Mouse (Mus musculus) liver, adult 2 months (tissue): ENCODE measurements at regions not wholly inside any gene's neighbourhood (a gene's known extent, or its start where the extent isn't known, plus 50 kb on each side); places are given as distances from the start of the nearest gene placed in this dataset.

Experiments used
- DNase-seq: peaks from one replicate; pipeline ENCODE4 v3.0.0-alpha.2; 2011; ENCODE audit warnings: low read depth, low spot score; ENCODE audit errors: extremely low read depth
- H3K27ac ChIP-seq: fragments of 200-500 bp; replicated peaks from 2 replicates; pipeline ENCODE4 v1.5.1; 2012; ENCODE audit warnings: low read depth, mild to moderate bottlenecking, control low read depth, inconsistent platforms, low read length; ENCODE audit not compliant: insufficient read depth
- H3K27me3 ChIP-seq: fragments of 200-500 bp; 2 replicates; pipeline ENCODE4 v1.6.1; 2012; ENCODE audit warnings: mild to moderate bottlenecking, moderate library complexity, low read length, inconsistent platforms; ENCODE audit not compliant: control insufficient read depth, insufficient read depth
- H3K36me3 ChIP-seq: fragments of 200-500 bp; 2 replicates; pipeline ENCODE4 v1.6.1; 2012; ENCODE audit warnings: low read length, inconsistent platforms; ENCODE audit not compliant: control insufficient read depth, insufficient read depth
- H3K4me1 ChIP-seq: fragments of 200-500 bp; 2 replicates; pipeline ENCODE4 v1.6.1; 2011; ENCODE audit warnings: low read length; ENCODE audit not compliant: control insufficient read depth, insufficient read depth
- H3K4me3 ChIP-seq: fragments of 200-500 bp; 2 replicates; pipeline ENCODE4 v1.5.1; 2011; ENCODE audit warnings: low read depth, mild to moderate bottlenecking, control low read depth, low read length, moderate library complexity; ENCODE audit not compliant: insufficient read depth
- H3K79me2 ChIP-seq: fragments of 200-500 bp; 2 replicates; pipeline ENCODE4 v1.6.1; 2012; ENCODE audit warnings: inconsistent platforms, mild to moderate bottlenecking, low read length, moderate library complexity; ENCODE audit not compliant: control insufficient read depth, insufficient read depth
- H3K9ac ChIP-seq: fragments of 200-500 bp; 2 replicates; pipeline ENCODE4 v1.6.1; 2012; ENCODE audit warnings: low read depth, mild to moderate bottlenecking, control low read depth, inconsistent platforms, low read length
- CTCF ChIP-seq: fragments of 200-500 bp; IDR thresholded peaks from 2 replicates; pipeline ENCODE4 v1.5.1; 2011; ENCODE audit warnings: low read depth, low read length, control low read depth
- POLR2A ChIP-seq: fragments of 200-500 bp; IDR thresholded peaks from 2 replicates; pipeline ENCODE4 v1.6.1; 2011; ENCODE audit warnings: low read length, control low read depth; ENCODE audit not compliant: insufficient read depth; ENCODE audit errors: extremely low read depth
- WGBS: fragments of 180-500 bp; shearing (Covaris S2); methylation state at CpG from one replicate; pipeline ENCODE4 v1.1.7; 2018; 5-methylcytosine and 5-hydroxymethylcytosine counted together

GRCm38 (mm10) chr5:144664571-144665295 is 96.9 kb downstream of the Tmem130 start:
- Histone ChIP-seq H3K27ac (no peak overlapping the region), H3K9ac (no peak overlapping the region), H3K36me3 (no peaks in the 10 kb centered on the region), H3K27me3 (no peaks in the 10 kb centered on the region), H3K4me3 (no peak overlapping the region), H3K79me2 (no peaks in the 10 kb centered on the region), H3K4me1 (no peaks in the 10 kb centered on the region)
- WGBS = 83% methylated on average over 10 of the region's 10 CpGs
- DNase-seq = no peak
- TF ChIP-seq CTCF = no peak
- TF ChIP-seq POLR2A = no peak

GRCm38 (mm10) chr5:144668060-144668459 is 93.6 kb downstream of the Tmem130 start:
- H3K4me1 ChIP-seq = no peaks in the 10 kb centered on the region
- H3K4me3 ChIP-seq = no peak overlapping the region
- no peak for TF ChIP-seq CTCF
- no peak for TF ChIP-seq POLR2A
- no peak overlapping the region for H3K9ac ChIP-seq
- H3K79me2 ChIP-seq = no peaks in the 10 kb centered on the region
- H3K27ac ChIP-seq = no peak overlapping the region
- no peak for DNase-seq
- 73% methylated on average over 3 of the region's 3 CpGs for WGBS
- no peaks in the 10 kb centered on the region for H3K36me3 ChIP-seq
- no peaks in the 10 kb centered on the region for H3K27me3 ChIP-seq

- DNase-seq = no peak
- Histone ChIP-seq H3K27ac (no peak overlapping the region), H3K27me3 (no peaks in the 10 kb centered on the region), H3K4me3 (no peak overlapping the region), H3K4me1 (no peaks in the 10 kb centered on the region), H3K36me3 (no peaks in the 10 kb centered on the region), H3K79me2 (no peaks in the 10 kb centered on the region), H3K9ac (no peak overlapping the region)
- TF ChIP-seq CTCF = no peak
- no peak for TF ChIP-seq POLR2A
- WGBS = 85% methylated on average over 13 of the region's 13 CpGs
Observed at GRCm38 (mm10) chr5:144678815-144679750, 82.5 kb downstream of the Tmem130 start.

- Histone ChIP-seq H3K27ac (no peak overlapping the region), H3K27me3 (no peaks in the 10 kb centered on the region), H3K36me3 (no peaks in the 10 kb centered on the region), H3K4me1 (no peaks in the 10 kb centered on the region), H3K4me3 (no peak overlapping the region), H3K9ac (no peak overlapping the region), H3K79me2 (no peaks in the 10 kb centered on the region)
- no peak for DNase-seq
- WGBS = 83% methylated on average over 1 of the region's 1 CpGs
- no peak for TF ChIP-seq CTCF
- TF ChIP-seq POLR2A = no peak
Observed at GRCm38 (mm10) chr5:144684184-144684583, 77.4 kb downstream of the Tmem130 start.
